Mouse (Mus musculus) forebrain, embryonic 15.5 days (tissue): ENCODE data around the gene Cacng3. TPM values are rescaled to one million over a fixed set of nuclear protein-coding genes. Genes with fewer than 3 reads are reported as not detected.

Experiments
- ATAC-seq: fragments of 200-750 bp; cut with Nextera tagmentation; replicated peaks from 2 replicates; pipeline ENCODE4 v1.8.0; 2017; ENCODE audit warnings: mild to moderate bottlenecking, moderate TSS enrichment, moderate library complexity
- H3K27ac ChIP-seq: fragments of 300-500 bp; sonication (generic); replicated peaks from 2 replicates; pipeline ENCODE4 v1.5.1; 2015; ENCODE audit warnings: mild to moderate bottlenecking, inconsistent platforms
- H3K27me3 ChIP-seq: fragments of 300-500 bp; sonication (generic); 2 replicates; pipeline ENCODE4 v1.6.1; 2015; ENCODE audit warnings: inconsistent platforms
- H3K36me3 ChIP-seq: fragments of 300-500 bp; sonication (generic); 2 replicates; pipeline ENCODE4 v1.6.1; 2015; ENCODE audit warnings: mild to moderate bottlenecking, inconsistent platforms
- H3K4me1 ChIP-seq: fragments of 300-500 bp; sonication (generic); 2 replicates; pipeline ENCODE4 v1.6.1; 2015; ENCODE audit warnings: inconsistent platforms
- H3K4me2 ChIP-seq: fragments of 300-500 bp; sonication (generic); replicated peaks from 2 replicates; pipeline ENCODE4 v1.6.1; 2015; ENCODE audit warnings: mild to moderate bottlenecking, inconsistent platforms
- H3K4me3 ChIP-seq: fragments of 300-500 bp; sonication (generic); 2 replicates; pipeline ENCODE4 v1.5.1; 2015; ENCODE audit warnings: mild to moderate bottlenecking, inconsistent platforms
- H3K9ac ChIP-seq: fragments of 300-500 bp; sonication (generic); replicated peaks from 2 replicates; pipeline ENCODE4 v1.6.1; 2015; ENCODE audit warnings: mild to moderate bottlenecking, inconsistent platforms
- H3K9me3 ChIP-seq: fragments of 300-500 bp; sonication (generic); 2 replicates; pipeline ENCODE4 v1.6.1; 2016; ENCODE audit warnings: inconsistent platforms
- WGBS: fragments of 180-500 bp; shearing (Covaris S2); methylation state at CpG from one replicate; pipeline ENCODE4 v1.1.7; 2015; ENCODE audit warnings: mixed read lengths; 5-methylcytosine and 5-hydroxymethylcytosine counted together
- polyA plus RNA-seq: library from polyadenylated mRNA; unstranded; fragments of >200 nt; fragmentation: Nextera tagmentation; extraction: Ambion mirVana; gene quantifications from 2 replicates; pipeline ENCODE4 v1.2.1, GENCODE M21; 2015

The Cacng3 gene
- polyA plus RNA-seq, 1 experiment from 2014 or later, result 8.7 TPM

DNA sequence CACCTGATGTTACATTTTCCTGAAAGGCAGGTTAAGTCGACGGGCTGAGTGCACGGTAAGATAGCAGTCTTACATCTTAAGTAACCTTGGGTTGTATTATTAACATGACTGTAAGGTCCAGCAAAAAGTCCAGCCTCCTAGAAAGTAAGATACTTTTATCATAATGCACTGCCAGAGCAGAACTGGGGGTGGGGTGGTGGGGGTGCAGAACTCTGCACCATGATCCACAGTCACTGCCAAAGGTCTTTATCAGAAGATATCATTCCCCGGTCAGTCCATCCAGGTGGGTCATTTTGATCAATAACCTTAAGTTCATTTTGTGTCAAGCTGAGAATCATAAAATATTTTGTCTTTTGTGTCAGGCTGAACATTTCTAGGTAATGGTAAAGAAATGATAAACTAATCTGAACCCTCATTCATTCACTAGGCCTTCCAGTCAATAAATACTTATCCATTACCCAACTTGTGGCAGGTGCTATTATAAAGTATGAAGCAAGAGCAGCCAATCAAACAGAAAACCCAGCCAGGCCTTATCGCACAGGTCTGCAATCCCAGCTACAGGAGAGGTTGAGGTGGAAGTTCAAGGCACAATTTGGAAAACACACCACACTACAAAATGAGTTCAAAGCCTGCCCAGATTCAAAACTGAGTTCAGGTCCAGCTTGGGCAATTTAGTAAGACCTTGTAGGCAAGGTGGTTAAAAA, 12.7 kb upstream of the Cacng3 start:
- no peak overlapping the region for H3K9ac ChIP-seq
- ATAC-seq, result no peak
- WGBS, result 96% methylated on average over 5 of the region's 5 CpGs

GRCm38 (mm10) chr7:122665311-122666049, 4.8 kb upstream of the Cacng3 start:
- Histone ChIP-seq H3K4me3 (no peak overlapping the region), H3K4me1 (peaks cover 1% of the 10 kb centered on the region; the same call in 1 of the 2 replicates), H3K4me2 (no peak overlapping the region), H3K36me3 (no peaks in the 10 kb centered on the region), H3K9me3 (no peaks in the 10 kb centered on the region), H3K27ac (no peak overlapping the region), H3K9ac (no peak overlapping the region), H3K27me3 (peaks cover 6% of the 10 kb centered on the region; the same call in 1 of the 2 replicates)
- WGBS, result 84% methylated on average over 7 of the region's 7 CpGs
- no peak for ATAC-seq

More for the DNA sequence above, 12.7 kb upstream of the Cacng3 start:
- Histone ChIP-seq H3K4me3 (no peak overlapping the region), H3K4me1 (no peaks in the 10 kb centered on the region), H3K9me3 (no peaks in the 10 kb centered on the region), H3K27ac (no peak overlapping the region), H3K4me2 (no peak overlapping the region), H3K36me3 (no peaks in the 10 kb centered on the region), H3K27me3 (no peaks in the 10 kb centered on the region)

GRCm38 (mm10) chr7:122667903-122668302, 2.4 kb upstream of the Cacng3 start:
- H3K36me3 ChIP-seq, result no peaks in the 10 kb centered on the region
- no peak overlapping the region for H3K27ac ChIP-seq
- H3K4me3 ChIP-seq, result no peak overlapping the region
- H3K9ac ChIP-seq, result no peak overlapping the region
- H3K4me1 ChIP-seq, result peaks cover 14% of the 10 kb centered on the region
- no peaks in the 10 kb centered on the region for H3K9me3 ChIP-seq
- peaks cover 10% of the 10 kb centered on the region; the same call in 1 of the 2 replicates for H3K27me3 ChIP-seq
- no peak for ATAC-seq
- WGBS, result 20% methylated on average over 5 of the region's 5 CpGs
- H3K4me2 ChIP-seq, result no peak overlapping the region

DNA sequence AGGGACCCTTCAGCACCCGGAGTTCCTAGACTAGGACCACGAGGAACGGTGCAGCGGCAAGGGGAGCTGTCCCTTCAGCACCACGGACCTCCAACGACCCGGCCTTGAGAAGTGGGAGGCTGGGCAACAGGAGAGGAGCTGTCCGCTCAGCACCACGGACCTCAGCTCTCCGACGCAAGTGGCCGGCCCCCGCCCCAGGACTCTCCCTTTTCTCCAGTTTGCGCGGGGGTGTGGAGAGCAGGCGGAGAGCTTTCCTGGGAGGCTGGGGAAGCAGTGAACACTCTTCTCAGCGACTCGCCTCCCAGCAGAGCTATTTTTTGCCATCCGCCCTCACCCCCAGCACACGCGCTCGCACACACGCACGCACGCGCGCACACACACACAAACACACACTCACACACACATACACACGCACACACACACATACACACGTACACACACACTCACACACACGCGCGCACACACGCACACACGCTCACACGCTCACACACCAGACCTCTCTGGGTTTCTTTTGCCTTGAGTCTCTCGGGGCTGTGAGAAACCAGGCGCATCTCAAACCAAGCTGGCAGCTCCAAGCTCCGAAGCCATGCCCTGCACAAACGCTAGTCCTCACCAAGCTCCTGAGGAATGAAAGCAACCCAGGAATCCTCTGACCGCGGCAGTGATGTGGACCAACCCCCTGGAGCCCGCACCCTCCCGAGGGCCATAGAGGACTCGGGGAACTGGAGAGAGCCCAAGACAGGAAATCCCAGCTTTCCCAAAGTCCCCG, 765 bp downstream of the Cacng3 start:
- peak overlapping the region; percentile 44 for H3K4me3 ChIP-seq
- no peaks in the 10 kb centered on the region for H3K36me3 ChIP-seq
- H3K9me3 ChIP-seq, result no peaks in the 10 kb centered on the region
- H3K27ac ChIP-seq, result peak overlapping the region; percentile 16
- peak overlapping the region; percentile 74 for H3K4me2 ChIP-seq
- 6% methylated on average over 40 of the region's 45 CpGs for WGBS
- peaks cover 10% of the 10 kb centered on the region; the same call in 1 of the 2 replicates for H3K27me3 ChIP-seq
- peaks cover 14% of the 10 kb centered on the region for H3K4me1 ChIP-seq
- peak; percentile 70 for ATAC-seq
- peak overlapping the region; percentile 50 for H3K9ac ChIP-seq

DNA sequence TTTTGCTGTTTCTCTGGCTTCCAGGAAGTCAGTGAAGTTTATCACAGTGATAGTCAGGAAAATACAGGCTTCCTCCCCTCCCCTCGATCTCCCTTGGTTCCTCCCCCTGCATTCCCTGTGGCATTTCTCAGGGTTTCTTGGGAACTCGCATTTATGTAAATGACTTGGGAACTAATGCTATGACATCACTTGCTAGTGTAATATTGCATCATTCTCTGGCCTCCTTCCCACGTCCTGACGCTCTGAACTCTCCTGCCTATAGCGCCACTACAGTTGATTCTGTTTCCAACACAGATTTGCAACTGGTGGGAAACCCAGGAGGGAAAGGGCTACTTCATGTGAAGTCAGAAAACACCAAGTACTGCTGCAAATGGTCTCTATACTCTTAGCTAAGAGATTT, 2.7 kb downstream of the Cacng3 start:
- Histone ChIP-seq H3K27me3 (peaks cover 10% of the 10 kb centered on the region; the same call in 1 of the 2 replicates), H3K4me2 (peak overlapping the region; percentile 74), H3K4me1 (peaks cover 14% of the 10 kb centered on the region), H3K4me3 (peak overlapping the region; percentile 5; the same call in 1 of the 2 replicates), H3K9me3 (no peaks in the 10 kb centered on the region), H3K36me3 (no peaks in the 10 kb centered on the region), H3K27ac (no peak overlapping the region), H3K9ac (no peak overlapping the region)
- 47% methylated on average over 5 of the region's 5 CpGs for WGBS
- ATAC-seq, result no peak

DNA sequence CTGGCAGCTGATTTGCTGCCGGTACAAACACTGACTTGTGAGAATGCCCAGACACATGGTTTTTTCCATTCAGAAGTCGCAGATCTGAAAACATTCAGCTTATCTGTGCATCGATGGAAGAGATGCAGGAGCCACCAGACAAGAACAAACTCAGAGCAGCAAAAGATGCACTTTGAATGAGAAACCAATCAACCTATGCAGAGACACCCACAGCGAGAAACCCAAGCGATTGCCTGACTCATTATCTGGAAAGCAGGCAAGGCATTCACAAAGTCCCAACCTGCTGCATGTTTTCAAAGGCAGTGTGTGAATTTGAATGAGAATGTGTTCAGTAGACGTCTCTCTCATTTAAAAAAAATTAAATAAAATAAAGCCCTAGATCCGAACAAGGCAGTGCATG, 4.9 kb downstream of the Cacng3 start:
- Histone ChIP-seq H3K4me1 (peaks cover 14% of the 10 kb centered on the region), H3K4me3 (no peak overlapping the region), H3K36me3 (no peaks in the 10 kb centered on the region), H3K9me3 (no peaks in the 10 kb centered on the region), H3K27ac (no peak overlapping the region), H3K9ac (no peak overlapping the region), H3K4me2 (no peak overlapping the region), H3K27me3 (peaks cover 4% of the 10 kb centered on the region; the same call in 1 of the 2 replicates)
- ATAC-seq, result no peak
- WGBS, result 61% methylated on average over 7 of the region's 7 CpGs

GRCm38 (mm10) chr7:122701751-122702150, 31.5 kb downstream of the Cacng3 start:
- Histone ChIP-seq H3K4me1 (no peaks in the 10 kb centered on the region), H3K27ac (no peak overlapping the region), H3K4me3 (no peak overlapping the region), H3K9me3 (no peaks in the 10 kb centered on the region), H3K36me3 (no peaks in the 10 kb centered on the region), H3K9ac (no peak overlapping the region), H3K27me3 (no peaks in the 10 kb centered on the region), H3K4me2 (no peak overlapping the region)
- no peak for ATAC-seq
- WGBS, result 69% methylated on average over 5 of the region's 5 CpGs

GRCm38 (mm10) chr7:122702443-122702842, 32.2 kb downstream of the Cacng3 start:
- H3K9ac ChIP-seq, result no peak overlapping the region
- no peaks in the 10 kb centered on the region for H3K9me3 ChIP-seq
- H3K4me1 ChIP-seq, result no peaks in the 10 kb centered on the region
- H3K27me3 ChIP-seq, result no peaks in the 10 kb centered on the region
- no peak overlapping the region for H3K4me3 ChIP-seq
- no peak overlapping the region for H3K4me2 ChIP-seq
- ATAC-seq, result no peak
- WGBS, result 81% methylated on average over 4 of the region's 4 CpGs
- H3K36me3 ChIP-seq, result no peaks in the 10 kb centered on the region
- no peak overlapping the region for H3K27ac ChIP-seq

GRCm38 (mm10) chr7:122706736-122707135, 36.4 kb downstream of the Cacng3 start:
- WGBS, result 54% methylated on average over 5 of the region's 5 CpGs

DNA sequence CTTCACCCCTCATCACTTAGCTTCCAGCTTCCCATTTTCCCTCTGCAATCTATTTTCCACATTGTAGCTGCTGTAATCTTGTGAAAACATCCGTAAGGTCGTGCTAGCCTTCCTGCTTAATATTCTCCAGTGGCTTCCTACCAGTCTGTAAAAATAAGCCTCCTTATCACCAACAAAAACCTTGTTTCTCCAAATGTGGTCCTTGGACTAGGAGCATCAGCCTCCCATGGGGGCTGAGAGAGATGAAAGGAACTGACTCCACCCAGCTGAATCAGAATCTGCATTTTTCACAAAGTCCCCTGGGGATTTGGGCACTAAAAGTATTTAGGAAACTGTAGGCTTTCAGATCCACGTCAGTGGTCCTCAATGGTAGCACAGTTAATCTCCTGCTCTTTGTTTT, 46.0 kb downstream of the Cacng3 start:
- WGBS, result 37% methylated on average over 3 of the region's 3 CpGs
- no peak overlapping the region for H3K27ac ChIP-seq
- no peaks in the 10 kb centered on the region for H3K27me3 ChIP-seq
- no peak overlapping the region for H3K4me3 ChIP-seq
- H3K36me3 ChIP-seq, result no peaks in the 10 kb centered on the region
- no peaks in the 10 kb centered on the region for H3K9me3 ChIP-seq
- no peaks in the 10 kb centered on the region for H3K4me1 ChIP-seq
- H3K9ac ChIP-seq, result no peak overlapping the region
- H3K4me2 ChIP-seq, result no peak overlapping the region
- ATAC-seq, result no peak

More at GRCm38 (mm10) chr7:122706736-122707135, 36.4 kb downstream of the Cacng3 start:
- Histone ChIP-seq H3K4me3 (no peak overlapping the region), H3K9ac (no peak overlapping the region), H3K27ac (no peak overlapping the region), H3K4me2 (no peak overlapping the region), H3K36me3 (no peaks in the 10 kb centered on the region), H3K27me3 (no peaks in the 10 kb centered on the region), H3K4me1 (no peaks in the 10 kb centered on the region), H3K9me3 (no peaks in the 10 kb centered on the region)
- no peak for ATAC-seq

DNA sequence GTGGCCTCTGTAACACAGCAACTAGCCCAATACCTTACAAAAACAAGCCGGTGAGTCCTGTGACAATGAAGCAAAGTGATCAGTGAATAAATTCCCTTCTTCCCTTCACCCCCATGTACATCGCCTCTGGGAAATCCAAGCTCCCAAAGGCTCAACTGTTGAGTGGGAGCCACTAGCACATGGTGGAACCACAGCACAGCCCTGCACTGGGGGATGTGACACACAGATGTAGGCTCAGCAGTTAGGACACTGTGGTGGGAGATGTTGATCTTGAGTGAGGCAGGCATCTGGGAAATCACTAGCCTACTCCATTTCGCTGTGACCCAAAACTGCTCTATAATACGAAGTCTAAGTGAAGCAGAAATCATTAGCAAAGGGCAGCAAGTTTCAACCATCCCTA, 48.2 kb downstream of the Cacng3 start:
- ATAC-seq, result no peak
- WGBS, result 93% methylated on average over 4 of the region's 4 CpGs
- H3K4me3 ChIP-seq, result no peak overlapping the region
- no peaks in the 10 kb centered on the region for H3K27me3 ChIP-seq
- H3K27ac ChIP-seq, result no peak overlapping the region
- H3K4me2 ChIP-seq, result no peak overlapping the region
- H3K4me1 ChIP-seq, result no peaks in the 10 kb centered on the region
- H3K36me3 ChIP-seq, result no peaks in the 10 kb centered on the region
- H3K9me3 ChIP-seq, result no peaks in the 10 kb centered on the region
- H3K9ac ChIP-seq, result no peak overlapping the region

DNA sequence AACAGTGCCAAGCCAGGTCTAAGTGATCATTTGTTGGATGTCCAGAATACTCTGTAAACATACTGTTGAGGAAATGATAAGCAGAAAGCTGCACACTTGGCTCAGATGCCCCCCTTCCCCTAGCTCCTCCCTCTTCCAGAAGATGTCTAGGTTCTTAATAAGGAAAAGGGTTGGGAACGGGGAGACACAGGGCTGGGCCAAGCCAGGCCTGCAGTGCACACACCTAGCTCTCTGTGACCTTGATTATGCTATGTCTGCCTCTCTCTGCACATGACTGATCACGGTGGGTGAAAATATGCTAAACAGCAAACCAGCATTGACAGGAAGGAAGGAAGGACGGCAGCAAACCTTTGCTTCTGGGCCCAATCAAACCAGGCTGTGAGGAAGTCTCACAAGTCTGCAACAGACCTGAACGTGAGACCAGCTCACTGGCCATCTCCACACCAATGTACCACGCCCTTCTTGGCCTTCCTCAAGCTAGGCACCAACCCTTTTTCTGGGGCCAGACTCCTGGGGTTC, 53.1 kb downstream of the Cacng3 start:
- no peaks in the 10 kb centered on the region for H3K27me3 ChIP-seq
- 0 out of 2 replicates have a peak, but pooled peaks cover under 1% of the 10 kb centered on the region for H3K4me1 ChIP-seq
- WGBS, result 64% methylated on average over 5 of the region's 5 CpGs
- H3K4me3 ChIP-seq, result no peak overlapping the region
- no peaks in the 10 kb centered on the region for H3K9me3 ChIP-seq
- H3K36me3 ChIP-seq, result no peaks in the 10 kb centered on the region
- no peak for ATAC-seq
- no peak overlapping the region for H3K4me2 ChIP-seq
- no peak overlapping the region for H3K9ac ChIP-seq
- no peak overlapping the region for H3K27ac ChIP-seq
